Comparison of ENCODE assay signal across 8 mouse cellular contexts in genomic region chr3:34081929-34082328, GRCm38 (mm10). TPM values are rescaled to one million over a fixed set of nuclear protein-coding genes. Genes with fewer than 3 reads are reported as not detected.
DNase-seq lines count a peak whose midpoint lies in the region; ATAC-seq and TF ChIP-seq lines count a peak whose summit lies in the region.

No protein-coding gene starts in this region.

- H3K9ac ChIP-seq in lung, embryonic 14.5 days, result 0 out of 2 replicates have a peak overlapping the region, but pooled peaks have one; percentile 85
- no peak overlapping the region for H3K9ac ChIP-seq in forebrain, embryonic 12.5 days
- H3K9ac ChIP-seq in intestine, postnatal 0 days (ENCODE audit: low read depth, low read length), result no peak overlapping the region
- peak overlapping the region; percentile 80; the same call in 1 of the 2 replicates for H3K9ac ChIP-seq in neural tube, embryonic 12.5 days

- peak overlapping the region; percentile 73 for H3K4me3 ChIP-seq in lung, embryonic 14.5 days (ENCODE audit: low read depth, low read length)
- peak overlapping the region; percentile 84; the same call in 1 of the 2 replicates for H3K4me3 ChIP-seq in forebrain, embryonic 12.5 days (replicated peaks)
- H3K4me3 ChIP-seq in intestine, postnatal 0 days (ENCODE audit: low read depth, low read length), result no peak overlapping the region
- 0 out of 2 replicates have a peak overlapping the region, but pooled peaks have one; percentile 79 for H3K4me3 ChIP-seq in neural tube, embryonic 12.5 days

- peaks cover 13% of the 10 kb centered on the region for H3K36me3 ChIP-seq in lung, embryonic 14.5 days (ENCODE audit: insufficient read depth)
- peaks cover 10% of the 10 kb centered on the region for H3K36me3 ChIP-seq in forebrain, embryonic 12.5 days (replicated peaks)
- H3K36me3 ChIP-seq in intestine, postnatal 0 days (ENCODE audit: control insufficient read depth, insufficient read depth), result no peaks in the 10 kb centered on the region
- 0 out of 2 replicates have a peak, but pooled peaks cover 2% of the 10 kb centered on the region for H3K36me3 ChIP-seq in neural tube, embryonic 12.5 days

- DNase-seq in lung, embryonic 14.5 days, result no peak
- DNase-seq in lung, postnatal 25 days (ENCODE audit: low spot score), result no peak
- DNase-seq in urinary bladder, postnatal 4 days (ENCODE audit: low spot score in 2 of 2), result no peak
- no peak for DNase-seq in left cerebral cortex, adult 11 months (ENCODE audit: low spot score)

- WGBS in lung, embryonic 14.5 days, result 74% methylated on average over 3 of the region's 3 CpGs
- WGBS in forebrain, embryonic 12.5 days, result 84% methylated on average over 3 of the region's 3 CpGs
- WGBS in intestine, postnatal 0 days, result 95% methylated on average over 3 of the region's 3 CpGs
- 89% methylated on average over 3 of the region's 3 CpGs for WGBS in neural tube, embryonic 12.5 days

- H3K27ac ChIP-seq in lung, embryonic 14.5 days (ENCODE audit: low read depth), result peak overlapping the region; percentile 43; the same call in 1 of the 2 replicates
- H3K27ac ChIP-seq in forebrain, embryonic 12.5 days, result no peak overlapping the region
- H3K27ac ChIP-seq in intestine, postnatal 0 days (ENCODE audit: low read depth, low read length), result no peak overlapping the region
- H3K27ac ChIP-seq in neural tube, embryonic 12.5 days, result no peak overlapping the region

- no peak for ATAC-seq in lung, embryonic 14.5 days (ENCODE audit: insufficient read depth)
- no peak for ATAC-seq in forebrain, embryonic 12.5 days (ENCODE audit: low FRiP score)
- no peak for ATAC-seq in intestine, postnatal 0 days
- no peak for ATAC-seq in neural tube, embryonic 12.5 days (ENCODE audit: low FRiP score, low read depth)
- no peak for ATAC-seq in activated CD4-positive, CD25-positive, alpha-beta regulatory T cell, adult 4 months

- no peak for TF ChIP-seq CTCF in lung, embryonic 14.5 days (IDR thresholded peaks at IDR 0.05; ENCODE audit: low read depth)
- no peak for TF ChIP-seq CTCF in intestine, postnatal 0 days (IDR thresholded peaks at IDR 0.05; ENCODE audit: low read depth)

- no peaks in the 10 kb centered on the region for H3K27me3 ChIP-seq in lung, embryonic 14.5 days (ENCODE audit: insufficient read depth, low read length)
- H3K27me3 ChIP-seq in forebrain, embryonic 12.5 days, result no peaks in the 10 kb centered on the region
- no peaks in the 10 kb centered on the region for H3K27me3 ChIP-seq in intestine, postnatal 0 days (replicated peaks; ENCODE audit: control insufficient read depth, insufficient read depth, low read length)
- no peaks in the 10 kb centered on the region for H3K27me3 ChIP-seq in neural tube, embryonic 12.5 days (replicated peaks)

- 0 out of 2 replicates have a peak, but pooled peaks cover 5% of the 10 kb centered on the region for H3K4me1 ChIP-seq in lung, embryonic 14.5 days (ENCODE audit: insufficient read depth)
- H3K4me1 ChIP-seq in forebrain, embryonic 12.5 days, result peaks cover 20% of the 10 kb centered on the region
- H3K4me1 ChIP-seq in intestine, postnatal 0 days (replicated peaks; ENCODE audit: control insufficient read depth, insufficient read depth, low read length), result peaks cover 12% of the 10 kb centered on the region; the same call in 1 of the 2 replicates
- peaks cover 18% of the 10 kb centered on the region for H3K4me1 ChIP-seq in neural tube, embryonic 12.5 days

- H3K9me3 ChIP-seq in lung, embryonic 14.5 days (ENCODE audit: low read depth, low read length), result no peaks in the 10 kb centered on the region
- H3K9me3 ChIP-seq in forebrain, embryonic 12.5 days, result no peaks in the 10 kb centered on the region
- no peaks in the 10 kb centered on the region for H3K9me3 ChIP-seq in intestine, postnatal 0 days (ENCODE audit: control insufficient read depth)
- no peaks in the 10 kb centered on the region for H3K9me3 ChIP-seq in neural tube, embryonic 12.5 days

- H3K4me2 ChIP-seq in lung, embryonic 14.5 days, result peak overlapping the region; percentile 70
- peak overlapping the region; percentile 59 for H3K4me2 ChIP-seq in forebrain, embryonic 12.5 days
- H3K4me2 ChIP-seq in intestine, postnatal 0 days (replicated peaks; ENCODE audit: low read depth), result peak overlapping the region; percentile 70; the same call in 1 of the 2 replicates
- H3K4me2 ChIP-seq in neural tube, embryonic 12.5 days (replicated peaks), result peak overlapping the region; percentile 65

RNA-seq across cellular contexts. Expression of gene Dnajc19, which starts 0.8 kb away (rescaled TPM):
- polyA plus RNA-seq in lung, embryonic 14.5 days (2014; fragmentation: Nextera tagmentation; extraction: Ambion mirVana), result 141 and 146 TPM in 2 replicates
- polyA plus RNA-seq in forebrain, embryonic 12.5 days (2016; fragmentation: Nextera tagmentation; extraction: Ambion mirVana), result 141 and 148 TPM in 2 replicates
- polyA plus RNA-seq in intestine, postnatal 0 days (2015; fragmentation: Nextera tagmentation; extraction: Ambion mirVana), result 303 and 313 TPM in 2 replicates
- polyA plus RNA-seq in neural tube, embryonic 12.5 days (2016; fragmentation: Nextera tagmentation; extraction: Ambion mirVana), result 135 and 142 TPM in 2 replicates
- polyA plus RNA-seq in activated CD4-positive, CD25-positive, alpha-beta regulatory T cell, adult 4 months (2017; shearing (Covaris generic)), result 100 to 1,000 TPM; 130 to 163 TPM

Comparison
In these comparisons a context has a peak if more than half of its experiments do, and no peak if none do; other contexts are left out.
1. H3K9ac ChIP-seq: peak in lung, embryonic 14.5 days (single experiment) and neural tube, embryonic 12.5 days (single experiment); none in forebrain, embryonic 12.5 days (single experiment) and intestine, postnatal 0 days (single experiment).
2. Peak in every context shown above with its lines, with median percentiles within 50 percentile points of each other: H3K4me2 ChIP-seq.